Mouse (Mus musculus) inflammation-experienced regulatory T-cells (primary cell): ENCODE data around the gene Crabp2. TPM values are rescaled to one million over a fixed set of nuclear protein-coding genes. Genes with fewer than 3 reads are reported as not detected.

Source experiments
- polyA plus RNA-seq, 2 experiments: library from polyadenylated mRNA; unstranded; fragments of 100-300 nt; shearing (Covaris generic); gene quantifications; one replicate each; pipeline ENCODE4 v1.2.1; 2017

Crabp2 gene
- 1 to 10 TPM in 1 of 2 experiments, not detected in 1; 1.1 TPM for polyA plus RNA-seq

GRCm38 (mm10) chr3:87948378-87949265 lies at the start of gene Crabp2:
Gene Crabp2 (plus strand): TSS chr3:87948666.

GRCm38 (mm10) chr3:87905880-87906485 lies 42.5 kb upstream of the Crabp2 start, which contains the start of gene Hdgf:
Gene Hdgf (plus strand): TSS chr3:87906321.

GRCm38 (mm10) chr3:87919336-87920108 lies 28.9 kb upstream of the Crabp2 start, which contains the start of gene Mrpl24:
Gene Mrpl24 (plus strand): TSS chr3:87919506.

GRCm38 (mm10) chr3:87930078-87930795 lies 18.2 kb upstream of the Crabp2 start, which contains the start of the genes Isg20l2 and Rrnad1:
Gene Isg20l2 (plus strand): TSS chr3:87930314.
Gene Rrnad1 (minus strand): TSS chr3:87930717.

GRCm38 (mm10) chr3:87970939-87971488 lies 22.5 kb downstream of the Crabp2 start, which contains the start of gene Nes:
Gene Nes (plus strand): TSS chr3:87971078.

GRCm38 (mm10) chr3:88000181-88000580 lies 51.7 kb downstream of the Crabp2 start, which contains the start of gene Bcan:
Gene Bcan (minus strand): TSS chr3:88000230.

Other genes starting within 250 kb of the Crabp2 start
- under 1 TPM; 0.13 to 0.51 TPM for gene Lrrc71, start 200.0 kb upstream of the Crabp2 start, polyA plus RNA-seq
- 1 to 10 TPM in 1 of 2 experiments, under 1 TPM in 1; 0.24 to 2.0 TPM for gene Ntrk1, start 153.5 kb upstream of the Crabp2 start, polyA plus RNA-seq
- gene Insrr, start 151.7 kb upstream of the Crabp2 start, polyA plus RNA-seq = 1 to 10 TPM in 1 of 2 experiments, under 1 TPM in 1; 0.06 to 1.3 TPM
- gene Pear1, start 124.4 kb upstream of the Crabp2 start, polyA plus RNA-seq = 100 to 1,000 TPM in 1 of 2 experiments, 10 to 100 TPM in 1; 51.9 to 127 TPM
- 100 to 1,000 TPM; 207 to 242 TPM for gene Sh2d2a, start 101.9 kb upstream of the Crabp2 start, polyA plus RNA-seq
- 10 to 100 TPM; 13.9 to 19.8 TPM for gene Prcc, start 63.1 kb upstream of the Crabp2 start, polyA plus RNA-seq
- gene Hdgf, start 42.3 kb upstream of the Crabp2 start, polyA plus RNA-seq = 100 to 1,000 TPM; 130 to 152 TPM
- 100 to 1,000 TPM; 129 to 143 TPM for gene Mrpl24, start 29.2 kb upstream of the Crabp2 start, polyA plus RNA-seq
- 10 to 100 TPM; 32.3 to 33.0 TPM for gene Isg20l2, start 18.4 kb upstream of the Crabp2 start, polyA plus RNA-seq
- 10 to 100 TPM; 27.7 to 30.8 TPM for gene Rrnad1, start 17.9 kb upstream of the Crabp2 start, polyA plus RNA-seq
- gene Nes, start 22.4 kb downstream of the Crabp2 start, polyA plus RNA-seq = 1 to 10 TPM in 1 of 2 experiments, under 1 TPM in 1; 0.58 to 4.1 TPM
- gene Bcan, start 51.6 kb downstream of the Crabp2 start, polyA plus RNA-seq = not detected
- under 1 TPM in 1 of 2 experiments, not detected in 1; 0.12 TPM for gene Hapln2, start 78.9 kb downstream of the Crabp2 start, polyA plus RNA-seq
- gene Gpatch4, start 94.4 kb downstream of the Crabp2 start, polyA plus RNA-seq = 10 to 100 TPM; 27.3 to 49.8 TPM
- 10 to 100 TPM; 80.8 to 88.9 TPM for gene Naxe, start 109.8 kb downstream of the Crabp2 start, polyA plus RNA-seq
- 1 to 10 TPM in 1 of 2 experiments, not detected in 1; 1.5 TPM for gene Ttc24, start 129.6 kb downstream of the Crabp2 start, polyA plus RNA-seq
- 1 to 10 TPM in 1 of 2 experiments, under 1 TPM in 1; 0.69 to 3.5 TPM for gene Iqgap3, start 133.3 kb downstream of the Crabp2 start, polyA plus RNA-seq
- 10 to 100 TPM; 95.1 to 98.4 TPM for gene Mef2d, start 193.7 kb downstream of the Crabp2 start, polyA plus RNA-seq